Mouse (Mus musculus) lung, postnatal 25 days (tissue): ENCODE results near the gene Pfkm.

Source experiments
- DNase-seq: peaks from one replicate; pipeline ENCODE4 v3.0.0; 2022; ENCODE audit warnings: low spot score

Pfkm gene

GRCm38 (mm10) chr15:98098519-98098918 is 6.1 kb downstream of the Pfkm start:
- DNase-seq, result no peak

- no peak for DNase-seq
Observed at GRCm38 (mm10) chr15:98102401-98102800, 10.0 kb downstream of the Pfkm start.

DNA sequence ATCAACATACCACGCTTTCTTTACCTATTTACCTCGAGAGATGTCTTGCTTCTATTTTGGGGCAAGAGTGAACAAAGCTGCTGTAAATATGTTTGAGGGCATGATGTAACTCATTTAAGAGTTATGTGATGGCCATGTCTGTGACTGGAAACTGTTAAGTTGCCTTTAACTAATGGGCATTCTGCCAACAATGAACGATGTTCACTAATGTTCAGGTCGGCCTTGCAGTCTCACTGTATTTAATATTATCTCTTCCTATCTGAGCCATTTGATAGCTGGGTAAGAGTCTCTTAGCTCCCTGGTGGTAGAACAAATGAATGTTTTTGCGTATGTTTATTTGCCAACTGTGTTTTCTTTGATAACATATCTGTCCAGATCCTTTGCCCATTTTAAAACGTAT is 14.1 kb downstream of the Pfkm start:
- no peak for DNase-seq

- DNase-seq, result no peak
Observed at GRCm38 (mm10) chr15:98107230-98107629, 14.8 kb downstream of the Pfkm start.

DNA sequence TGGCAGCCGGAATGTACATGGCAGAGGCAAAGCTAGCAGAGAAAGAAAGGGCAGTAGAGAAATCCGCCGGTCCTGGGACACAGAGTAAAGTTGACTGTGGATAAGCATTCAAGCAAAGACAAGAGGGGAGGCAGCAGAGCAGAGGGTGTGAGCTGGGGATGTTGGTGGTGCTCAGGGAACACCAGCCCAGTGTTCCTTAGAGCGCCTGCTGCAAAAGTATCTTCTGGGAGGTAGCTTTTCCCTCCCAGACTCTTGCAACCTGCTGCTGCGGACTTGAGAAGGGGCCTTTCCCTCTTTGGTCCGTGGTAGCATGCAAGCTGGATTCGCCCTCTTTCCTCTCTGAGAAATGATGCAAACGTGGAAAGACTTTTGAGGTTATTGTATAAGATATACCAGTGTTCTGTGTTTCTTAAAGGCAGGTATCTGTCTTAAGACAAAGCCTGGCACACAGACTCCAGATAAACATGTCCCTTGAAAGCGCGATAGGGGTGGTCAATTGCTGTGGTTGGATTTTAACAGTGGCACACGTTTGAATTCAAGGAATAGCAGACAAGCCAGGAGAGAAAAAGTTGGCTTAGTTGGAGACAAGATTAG is 15.4 kb downstream of the Pfkm start:
- no peak for DNase-seq

GRCm38 (mm10) chr15:98108297-98109152 is 16.1 kb downstream of the Pfkm start:
- DNase-seq, result peak; percentile 84

DNA sequence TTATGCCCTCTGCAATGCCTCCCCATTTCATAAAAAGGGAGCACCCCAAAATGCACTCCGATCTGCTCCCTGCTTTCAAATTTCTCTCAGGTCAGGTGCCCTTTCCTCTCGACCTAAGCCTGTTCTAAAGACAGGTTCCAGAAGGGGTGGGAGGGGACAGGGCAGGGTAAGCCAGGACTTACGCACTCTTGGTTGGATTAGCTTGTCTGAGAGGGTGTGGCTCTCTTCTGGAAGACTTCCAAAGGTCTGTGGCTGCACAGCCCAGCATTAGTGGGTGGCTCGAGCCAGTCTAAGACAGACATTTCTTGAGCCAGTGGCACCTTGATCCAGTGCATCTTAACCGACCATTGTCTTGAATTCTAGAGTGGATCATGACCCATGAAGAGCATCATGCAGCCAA is 19.4 kb downstream of the Pfkm start:
- peak; percentile 14 for DNase-seq

DNA sequence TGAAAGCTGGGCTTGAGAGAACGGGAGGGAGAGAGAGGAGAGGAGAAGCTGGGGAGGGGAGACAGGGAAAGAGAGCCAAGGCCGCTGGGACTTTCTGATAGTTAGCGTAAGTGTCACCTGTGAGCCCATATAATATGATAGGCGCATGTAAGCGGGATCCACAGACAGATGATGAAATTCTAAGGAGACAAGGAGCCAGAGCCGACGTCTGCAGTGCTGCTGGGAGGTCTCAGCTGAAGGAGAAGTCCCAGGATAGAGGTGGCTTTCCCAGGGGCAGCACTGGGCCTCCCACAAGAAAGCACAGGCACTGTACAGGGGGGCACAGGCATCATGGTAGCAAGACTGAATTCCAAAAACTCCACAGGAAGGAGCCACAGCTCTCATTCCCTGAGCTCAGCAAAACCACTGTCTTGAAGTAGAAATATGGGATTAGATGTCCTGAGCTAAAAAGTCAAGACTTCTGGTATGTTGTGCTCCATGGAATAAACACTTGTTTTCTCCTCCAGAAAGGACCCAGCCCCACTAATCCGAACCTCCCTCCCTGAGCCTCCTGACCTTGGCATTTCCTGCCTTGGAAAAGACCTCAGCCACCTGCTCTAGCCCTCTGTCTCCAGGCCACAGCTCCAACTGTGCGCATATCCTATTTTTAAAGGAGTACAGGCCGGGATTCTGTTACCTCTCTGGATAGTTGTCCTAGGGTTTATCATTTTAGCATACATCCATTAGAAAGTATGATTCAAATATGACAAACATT is 21.9 kb downstream of the Pfkm start:
- DNase-seq, result no peak

- no peak for DNase-seq
Observed at GRCm38 (mm10) chr15:98114852-98115778, 22.7 kb downstream of the Pfkm start.

- DNase-seq, result no peak
Observed at GRCm38 (mm10) chr15:98115779-98116163, 23.4 kb downstream of the Pfkm start.

DNA sequence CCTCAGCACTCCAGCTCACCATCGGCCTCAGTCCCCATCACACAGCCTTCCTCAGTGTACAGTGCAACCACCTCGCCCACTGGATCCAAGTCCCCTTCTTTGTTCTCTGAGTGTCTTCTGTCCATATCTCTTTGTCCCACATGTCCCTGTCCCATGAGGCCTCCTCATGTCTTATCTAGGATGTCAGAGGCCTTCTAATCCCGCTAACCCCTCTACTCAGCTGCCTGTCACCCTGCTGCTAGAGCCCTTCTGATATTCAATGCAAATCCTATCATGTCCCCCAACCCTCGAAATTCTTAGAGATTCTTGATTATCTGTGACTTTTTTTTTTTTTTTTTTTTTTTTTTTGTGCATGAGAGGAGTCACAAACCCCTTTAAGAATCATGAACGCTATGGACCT is 23.9 kb downstream of the Pfkm start:
- DNase-seq, result no peak

DNA sequence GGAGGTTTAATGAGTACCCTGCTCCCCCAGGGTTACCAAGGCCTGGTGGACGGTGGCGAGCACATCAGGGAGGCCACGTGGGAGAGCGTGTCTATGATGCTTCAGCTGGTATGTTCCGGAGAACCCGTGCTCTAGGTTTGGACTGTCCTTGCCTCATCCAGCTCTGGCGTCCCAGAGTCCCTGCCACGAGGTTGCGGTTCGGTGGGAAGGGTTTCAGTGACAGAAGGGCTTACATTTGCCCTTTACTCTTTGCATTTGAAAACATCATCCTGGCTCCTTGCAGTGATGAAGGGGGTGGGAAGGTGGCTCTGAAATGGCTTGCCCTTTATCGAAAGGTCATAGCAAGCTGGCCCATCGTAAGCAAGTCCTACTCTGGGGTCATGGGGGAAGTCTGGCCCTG is 27.0 kb downstream of the Pfkm start:
- DNase-seq, result no peak

- no peak for DNase-seq
Observed at GRCm38 (mm10) chr15:98120831-98121230, 28.4 kb downstream of the Pfkm start.

GRCm38 (mm10) chr15:98131001-98131400 is 38.6 kb downstream of the Pfkm start:
- no peak for DNase-seq

GRCm38 (mm10) chr15:98131451-98131850 is 39.1 kb downstream of the Pfkm start:
- DNase-seq, result no peak

- DNase-seq, result peak; percentile 5
Observed at GRCm38 (mm10) chr15:98131942-98132655, 39.7 kb downstream of the Pfkm start.

- no peak for DNase-seq
Observed at GRCm38 (mm10) chr15:98133471-98133870, 41.1 kb downstream of the Pfkm start.

DNA sequence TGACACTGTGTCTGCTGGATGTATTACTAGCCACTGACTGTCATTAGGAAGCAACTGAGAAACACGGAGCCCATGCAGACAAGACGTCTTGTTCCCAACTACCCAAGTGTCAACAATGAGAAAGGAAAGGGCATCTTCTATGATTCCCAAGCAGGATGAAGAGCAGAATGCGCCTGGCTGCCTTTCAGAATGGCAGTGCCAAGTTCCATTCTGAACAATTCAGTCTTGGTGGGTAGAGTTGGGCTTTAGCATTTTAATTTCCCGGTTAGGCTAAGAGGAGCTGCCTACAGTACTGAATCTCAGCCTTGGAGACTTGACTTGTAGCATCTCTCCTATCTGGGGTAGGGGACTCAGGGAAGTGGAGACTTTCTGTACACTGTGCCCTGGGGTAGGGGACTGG is 41.6 kb downstream of the Pfkm start:
- DNase-seq, result no peak

DNA sequence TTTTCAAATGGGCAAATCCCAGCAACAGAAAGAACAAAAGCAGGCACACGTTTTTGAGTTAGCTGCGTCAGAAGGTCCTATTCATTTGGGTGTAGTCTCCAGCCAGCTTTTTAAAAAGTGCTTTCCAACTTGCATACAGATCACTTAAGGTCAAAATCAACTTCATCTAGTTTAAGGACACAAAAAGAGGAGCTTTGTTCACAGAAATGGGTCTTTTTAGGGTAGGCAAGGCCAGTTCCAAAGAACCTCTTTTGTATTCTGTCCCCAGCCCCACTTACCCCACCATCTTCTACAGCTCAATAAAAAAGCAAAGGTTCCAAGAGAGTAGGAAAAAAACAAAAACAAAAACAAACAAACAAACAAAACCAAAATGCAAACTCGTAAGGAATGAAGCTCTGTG is 42.3 kb downstream of the Pfkm start:
- DNase-seq, result no peak

DNA sequence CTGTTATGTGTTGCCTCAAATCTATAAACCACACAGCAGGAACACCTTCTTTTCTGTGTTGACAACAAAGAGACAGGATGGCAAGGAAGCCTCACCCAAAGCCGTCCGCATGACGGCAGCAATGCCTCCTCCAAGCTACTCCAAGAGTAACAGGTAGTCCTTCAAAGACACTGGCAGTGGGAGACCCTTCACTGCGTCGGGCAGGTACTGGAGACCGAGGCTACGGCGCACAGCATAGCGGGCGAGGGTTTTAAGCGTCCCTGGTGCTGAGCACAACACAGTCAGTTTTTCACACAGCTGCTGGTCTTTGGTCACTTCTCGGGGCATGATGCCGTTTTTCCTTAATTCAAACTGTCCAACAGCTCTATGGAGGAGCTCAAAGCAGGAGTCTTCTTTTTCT is 43.3 kb downstream of the Pfkm start:
- no peak for DNase-seq

- no peak for DNase-seq
Observed at GRCm38 (mm10) chr15:98136871-98137270, 44.5 kb downstream of the Pfkm start.
